Mouse (Mus musculus): Measurements from ENCODE around the gene Trak1.

DNA sequence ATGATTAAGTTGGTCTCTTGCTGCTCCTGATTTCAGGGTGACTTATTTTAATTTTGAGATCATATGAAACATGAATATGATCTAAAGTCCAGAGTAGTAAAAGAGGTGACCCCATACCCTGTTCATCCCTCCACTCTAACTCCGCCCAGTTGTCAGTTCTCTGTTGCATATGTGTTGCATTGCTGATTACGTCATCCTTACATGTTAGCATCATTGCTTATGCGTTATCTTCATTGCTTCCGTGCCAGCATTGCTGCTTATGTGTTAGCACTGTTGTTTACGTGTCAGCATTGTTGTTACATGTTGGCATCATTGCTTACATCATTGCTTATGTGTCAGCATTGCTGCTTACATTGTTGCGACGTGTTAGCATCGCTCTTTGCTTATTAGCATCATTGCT is 51.8 kb downstream of the Trak1 start:
- TF ChIP-seq CTCF (IDR thresholded peaks at IDR 0.05; ENCODE audit: borderline replicate concordance, insufficient read depth, low read depth, low read length) (no peak), POLR2A (IDR thresholded peaks at IDR 0.05; ENCODE audit: borderline replicate concordance, insufficient read depth, low read length) (no peak)

All from cerebellum, adult 2 months (tissue).